Mouse (Mus musculus): ENCODE measurements around the gene Hacd2. TPM values are rescaled to one million over a fixed set of nuclear protein-coding genes. Genes with fewer than 3 reads are reported as not detected.
A peak's percentile ranks its signal among the peaks of the same experiment; 100 is the strongest.

Hacd2 gene
- polyA plus RNA-seq, 1 experiment from 2014 or later: 49.9 TPM

GRCm38 (mm10) chr16:35140620-35140975 is 118.4 kb downstream of the Hacd2 start:
- H3K9ac ChIP-seq (ENCODE audit: low read depth, low read length): no peak overlapping the region
- no peak overlapping the region for H3K4me3 ChIP-seq (ENCODE audit: low read length)
- peak; percentile 29; the same call in 1 of the 2 replicates for ATAC-seq
- H3K4me1 ChIP-seq (ENCODE audit: control insufficient read depth, insufficient read depth, low read depth, low read length): peaks cover 8% of the 10 kb centered on the region
- H3K9me3 ChIP-seq (ENCODE audit: control insufficient read depth, low read length): no peaks in the 10 kb centered on the region
- no peak overlapping the region for H3K27ac ChIP-seq (ENCODE audit: low read depth, low read length)
- H3K27me3 ChIP-seq (replicated peaks; ENCODE audit: control insufficient read depth, insufficient read depth, low read length): no peaks in the 10 kb centered on the region
- no peaks in the 10 kb centered on the region for H3K36me3 ChIP-seq (ENCODE audit: control insufficient read depth, insufficient read depth, low read length)
- WGBS: 36% methylated on average over 9 of the region's 9 CpGs
- H3K4me2 ChIP-seq (ENCODE audit: low read length): no peak overlapping the region; the same call in 1 of the 2 replicates

GRCm38 (mm10) chr16:35141839-35142238 is 119.6 kb downstream of the Hacd2 start:
- Histone ChIP-seq H3K9ac (ENCODE audit: low read depth, low read length) (no peak overlapping the region), H3K9me3 (ENCODE audit: control insufficient read depth, low read length) (no peaks in the 10 kb centered on the region), H3K4me3 (ENCODE audit: low read length) (no peak overlapping the region), H3K4me2 (ENCODE audit: low read length) (no peak overlapping the region), H3K27me3 (replicated peaks; ENCODE audit: control insufficient read depth, insufficient read depth, low read length) (no peaks in the 10 kb centered on the region), H3K27ac (ENCODE audit: low read depth, low read length) (no peak overlapping the region), H3K36me3 (ENCODE audit: control insufficient read depth, insufficient read depth, low read length) (no peaks in the 10 kb centered on the region), H3K4me1 (ENCODE audit: control insufficient read depth, insufficient read depth, low read depth, low read length) (peaks cover 8% of the 10 kb centered on the region)
- no peak for ATAC-seq
- 58% methylated on average over 8 of the region's 8 CpGs for WGBS

GRCm38 (mm10) chr16:35146153-35146552 is 123.9 kb downstream of the Hacd2 start:
- ATAC-seq: no peak
- no peaks in the 10 kb centered on the region for H3K27me3 ChIP-seq (replicated peaks; ENCODE audit: control insufficient read depth, insufficient read depth, low read length)
- WGBS: 19% methylated on average over 4 of the region's 4 CpGs
- no peaks in the 10 kb centered on the region for H3K9me3 ChIP-seq (ENCODE audit: control insufficient read depth, low read length)
- no peak overlapping the region for H3K9ac ChIP-seq (ENCODE audit: low read depth, low read length)
- no peak overlapping the region for H3K27ac ChIP-seq (ENCODE audit: low read depth, low read length)
- no peaks in the 10 kb centered on the region for H3K36me3 ChIP-seq (ENCODE audit: control insufficient read depth, insufficient read depth, low read length)
- H3K4me2 ChIP-seq (ENCODE audit: low read length): no peak overlapping the region
- no peak overlapping the region for H3K4me3 ChIP-seq (ENCODE audit: low read length)
- no peaks in the 10 kb centered on the region for H3K4me1 ChIP-seq (ENCODE audit: control insufficient read depth, insufficient read depth, low read depth, low read length)

- H3K4me3 ChIP-seq (ENCODE audit: low read length): no peak overlapping the region
- 7% methylated on average over 12 of the region's 12 CpGs for WGBS
- peaks cover 31% of the 10 kb centered on the region for H3K4me1 ChIP-seq (ENCODE audit: control insufficient read depth, insufficient read depth, low read depth, low read length)
- no peaks in the 10 kb centered on the region; the same call in 1 of the 2 replicates for H3K27me3 ChIP-seq (replicated peaks; ENCODE audit: control insufficient read depth, insufficient read depth, low read length)
- H3K27ac ChIP-seq (ENCODE audit: low read depth, low read length): no peak overlapping the region
- no peaks in the 10 kb centered on the region for H3K9me3 ChIP-seq (ENCODE audit: control insufficient read depth, low read length)
- H3K9ac ChIP-seq (ENCODE audit: low read depth, low read length): no peak overlapping the region; the same call in 1 of the 2 replicates
- no peak for ATAC-seq
- H3K4me2 ChIP-seq (ENCODE audit: low read length): peak overlapping the region; percentile 81
- no peaks in the 10 kb centered on the region for H3K36me3 ChIP-seq (ENCODE audit: control insufficient read depth, insufficient read depth, low read length)
Measured at GRCm38 (mm10) chr16:35153146-35153755, 131.0 kb downstream of the Hacd2 start.

- Histone ChIP-seq H3K9me3 (ENCODE audit: control insufficient read depth, low read length) (no peaks in the 10 kb centered on the region), H3K9ac (ENCODE audit: low read depth, low read length) (peak overlapping the region; percentile 94), H3K4me3 (ENCODE audit: low read length) (peak overlapping the region; percentile 58), H3K36me3 (ENCODE audit: control insufficient read depth, insufficient read depth, low read length) (no peaks in the 10 kb centered on the region), H3K27ac (ENCODE audit: low read depth, low read length) (peak overlapping the region; percentile 83), H3K27me3 (replicated peaks; ENCODE audit: control insufficient read depth, insufficient read depth, low read length) (no peaks in the 10 kb centered on the region; the same call in 1 of the 2 replicates), H3K4me1 (ENCODE audit: control insufficient read depth, insufficient read depth, low read depth, low read length) (peaks cover 40% of the 10 kb centered on the region), H3K4me2 (ENCODE audit: low read length) (peak overlapping the region; percentile 81)
- WGBS: under 1% methylated on average over 29 of the region's 29 CpGs
- ATAC-seq: peak; percentile 87
Measured at GRCm38 (mm10) chr16:35154245-35154640, 132.0 kb downstream of the Hacd2 start.

GRCm38 (mm10) chr16:35154641-35155390 is 132.6 kb downstream of the Hacd2 start, which contains the start of gene Adcy5:
TSS of gene Adcy5 (plus strand) at chr16:35154877.
- peak within 1 kb of the TSS; percentile 83 for H3K27ac ChIP-seq (ENCODE audit: low read depth, low read length)
- peak; percentile 62 for ATAC-seq
- H3K9ac ChIP-seq (ENCODE audit: low read depth, low read length): peak within 1 kb of the TSS; percentile 94
- H3K9me3 ChIP-seq (ENCODE audit: control insufficient read depth, low read length): no peaks in the 10 kb centered on the region
- no peaks in the 10 kb centered on the region for H3K36me3 ChIP-seq (ENCODE audit: control insufficient read depth, insufficient read depth, low read length)
- H3K4me2 ChIP-seq (ENCODE audit: low read length): peak within 1 kb of the TSS; percentile 81
- no peaks in the 10 kb centered on the region; the same call in 1 of the 2 replicates for H3K27me3 ChIP-seq (replicated peaks; ENCODE audit: control insufficient read depth, insufficient read depth, low read length)
- peak within 1 kb of the TSS; percentile 58 for H3K4me3 ChIP-seq (ENCODE audit: low read length)
- WGBS: under 1% methylated on average over 63 of the region's 104 CpGs
- H3K4me1 ChIP-seq (ENCODE audit: control insufficient read depth, insufficient read depth, low read depth, low read length): peaks cover 46% of the 10 kb centered on the region

- H3K4me3 ChIP-seq (ENCODE audit: low read length): peak overlapping the region; percentile 58
- peak; percentile 38 for ATAC-seq
- under 1% methylated on average over 71 of the region's 87 CpGs for WGBS
- no peaks in the 10 kb centered on the region for H3K36me3 ChIP-seq (ENCODE audit: control insufficient read depth, insufficient read depth, low read length)
- peak overlapping the region; percentile 94 for H3K9ac ChIP-seq (ENCODE audit: low read depth, low read length)
- no peaks in the 10 kb centered on the region; the same call in 1 of the 2 replicates for H3K27me3 ChIP-seq (replicated peaks; ENCODE audit: control insufficient read depth, insufficient read depth, low read length)
- peak overlapping the region; percentile 81 for H3K4me2 ChIP-seq (ENCODE audit: low read length)
- H3K27ac ChIP-seq (ENCODE audit: low read depth, low read length): peak overlapping the region; percentile 83
- no peaks in the 10 kb centered on the region for H3K9me3 ChIP-seq (ENCODE audit: control insufficient read depth, low read length)
- peaks cover 53% of the 10 kb centered on the region for H3K4me1 ChIP-seq (ENCODE audit: control insufficient read depth, insufficient read depth, low read depth, low read length)
Measured at GRCm38 (mm10) chr16:35155391-35156305, 133.4 kb downstream of the Hacd2 start.

GRCm38 (mm10) chr16:35156306-35156695 is 134.1 kb downstream of the Hacd2 start:
- no peak for ATAC-seq
- Histone ChIP-seq H3K9me3 (ENCODE audit: control insufficient read depth, low read length) (no peaks in the 10 kb centered on the region), H3K36me3 (ENCODE audit: control insufficient read depth, insufficient read depth, low read length) (no peaks in the 10 kb centered on the region), H3K4me1 (ENCODE audit: control insufficient read depth, insufficient read depth, low read depth, low read length) (peaks cover 58% of the 10 kb centered on the region), H3K27me3 (replicated peaks; ENCODE audit: control insufficient read depth, insufficient read depth, low read length) (no peaks in the 10 kb centered on the region; the same call in 1 of the 2 replicates), H3K27ac (ENCODE audit: low read depth, low read length) (peak overlapping the region; percentile 16; the same call in 1 of the 2 replicates), H3K4me3 (ENCODE audit: low read length) (peak overlapping the region; percentile 58), H3K9ac (ENCODE audit: low read depth, low read length) (peak overlapping the region; percentile 94), H3K4me2 (ENCODE audit: low read length) (peak overlapping the region; percentile 81)
- WGBS: under 1% methylated on average over 40 of the region's 48 CpGs
